Mouse (Mus musculus) splenic B cell, adult 2 months (primary cell): Measurements from ENCODE around the gene Rbm31y.
"Not testable (repeated sequence)": the region's sequence is repeated elsewhere in the genome, so short reads cannot be mapped to it uniquely, and the experiment has no call there.

ENCODE experiments used
- DNase-seq: peaks from one replicate; pipeline ENCODE4 v3.0.0-alpha.2; 2011; ENCODE audit warnings: low read depth, low spot score
- H3K27me3 ChIP-seq: 2 replicates; pipeline ENCODE4 v1.6.1; 2012; ENCODE audit warnings: mild to moderate bottlenecking, low read length, moderate library complexity, mixed read lengths; ENCODE audit not compliant: control insufficient read depth, poor library complexity, insufficient read depth, severe bottlenecking
- H3K36me3 ChIP-seq: 2 replicates; pipeline ENCODE4 v1.6.1; 2012; ENCODE audit warnings: mild to moderate bottlenecking, low read length, moderate library complexity, mixed read lengths; ENCODE audit not compliant: control insufficient read depth, poor library complexity, insufficient read depth, severe bottlenecking

The Rbm31y gene

GRCm38 (mm10) chrY:17400461-17400860 lies at the start of gene Rbm31y:
TSS of gene Rbm31y (plus strand) at chrY:17400761.
- not testable (repeated sequence) for H3K36me3 ChIP-seq, DNase-seq, H3K27me3 ChIP-seq
